Mouse (Mus musculus): ENCODE measurements around the gene Olfr808.

- TF ChIP-seq CTCF (conservative IDR thresholded peaks at IDR 0.05; ENCODE audit: low read length) (no peak), NANOG (IDR thresholded peaks at IDR 0.05; ENCODE audit: borderline replicate concordance, low read length) (no peak), POU5F1 (IDR thresholded peaks at IDR 0.05; ENCODE audit: borderline replicate concordance, low read length) (no peak)
Measured at GRCm38 (mm10) chr10:129774338-129774737, 9.1 kb downstream of the Olfr808 start, which contains the start of gene Olfr809.
